Mouse (Mus musculus): ENCODE results near the gene Thada.
"Not testable (repeated sequence)": the region's sequence is repeated elsewhere in the genome, so short reads cannot be mapped to it uniquely, and the experiment has no call there.

Thada gene

DNA sequence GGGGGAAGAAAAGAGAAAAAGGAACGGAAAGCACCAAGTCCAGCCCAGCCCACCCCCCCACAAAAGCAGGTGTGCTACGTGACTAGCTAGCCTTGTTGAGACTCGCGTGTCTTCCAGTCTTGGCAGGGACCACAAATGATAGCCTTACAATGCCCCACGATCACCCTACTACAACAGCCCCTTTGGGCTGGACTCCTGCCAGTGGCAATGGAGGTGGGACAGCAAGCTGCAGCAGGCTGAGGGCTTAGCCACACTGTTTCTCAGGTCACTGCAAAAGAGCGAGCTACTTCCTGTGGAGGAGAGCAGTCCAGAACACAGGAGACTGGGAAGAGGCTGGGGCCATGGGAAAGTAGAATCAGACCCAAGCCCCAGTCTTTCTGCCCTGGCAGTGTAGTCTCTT is 201.7 kb downstream of the Thada start:
- in situ Hi-C loops (cut with MboI, MseI), result no loop called here

DNA sequence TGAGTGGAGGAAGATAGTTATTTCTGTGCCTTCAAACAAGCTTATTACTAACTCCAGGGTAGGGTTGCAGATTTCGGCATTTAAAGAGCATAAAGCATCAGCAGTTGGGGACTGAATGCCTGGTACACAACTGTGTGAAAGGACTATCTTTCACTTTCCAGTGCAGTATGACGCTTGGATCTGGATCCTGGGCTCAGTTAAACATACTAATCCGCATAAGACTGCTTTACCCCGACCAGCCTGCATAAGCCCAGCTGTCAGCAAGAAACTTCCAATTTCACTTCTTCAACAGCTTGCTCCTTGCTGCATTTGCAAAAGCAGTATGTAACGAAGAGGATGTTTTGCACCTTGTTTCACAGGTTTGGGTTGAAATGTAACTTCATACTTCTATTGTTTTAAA is 202.4 kb downstream of the Thada start:
- in situ Hi-C loops (cut with MboI, MseI), result no loop called here

DNA sequence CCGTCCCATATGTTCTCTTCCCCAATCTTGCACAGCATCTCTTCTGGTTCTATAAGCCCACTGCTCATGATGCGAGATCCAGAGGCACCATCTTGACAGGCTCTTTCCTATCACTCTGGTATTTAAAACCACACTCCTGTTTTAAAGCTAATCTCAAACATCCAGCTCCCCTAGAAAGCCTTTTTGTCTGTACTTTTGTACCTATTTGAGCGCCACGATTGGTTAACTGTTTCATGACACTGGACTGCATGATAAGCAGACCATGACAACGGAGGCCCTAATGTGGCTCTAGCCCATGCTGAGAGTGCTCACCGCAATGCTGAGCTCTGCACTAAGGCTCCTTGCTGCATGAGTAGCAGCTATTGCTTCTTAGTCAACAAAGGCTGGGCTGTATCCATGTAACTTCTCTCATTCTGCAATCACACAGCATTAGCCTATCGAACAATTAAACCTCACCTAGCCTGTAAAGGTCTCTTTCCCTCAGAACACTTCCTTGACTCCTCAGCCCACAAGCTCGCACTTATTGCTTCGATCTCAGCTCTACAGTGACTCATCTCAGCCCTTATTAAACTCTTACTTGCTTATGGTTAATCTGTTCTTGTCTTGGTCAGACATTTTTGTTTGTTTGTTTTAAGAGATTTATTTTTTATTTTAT is 203.6 kb downstream of the Thada start:
- in situ Hi-C loops (cut with MboI, MseI), result no loop called here

DNA sequence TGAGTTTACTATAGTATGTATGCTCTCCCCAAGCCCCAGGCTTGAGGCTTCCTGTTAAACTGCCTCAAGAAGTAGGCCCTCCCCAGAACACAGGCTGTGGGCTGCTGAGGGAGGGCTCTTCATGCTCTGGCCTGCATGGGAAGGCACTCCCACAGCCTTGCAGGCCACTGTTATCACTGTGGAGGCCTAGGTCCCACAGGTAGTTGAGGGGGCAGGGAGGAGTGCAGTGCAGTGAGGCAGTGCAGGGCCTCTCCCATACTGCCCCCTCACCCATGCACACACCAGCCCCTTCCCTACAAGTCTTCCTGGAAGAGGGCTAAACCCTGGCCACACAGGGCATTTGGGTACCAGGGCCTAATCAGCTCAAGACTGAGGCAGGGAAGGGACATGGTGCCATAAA is 205.0 kb downstream of the Thada start:
- in situ Hi-C loops (cut with MboI, MseI), result no loop called here

DNA sequence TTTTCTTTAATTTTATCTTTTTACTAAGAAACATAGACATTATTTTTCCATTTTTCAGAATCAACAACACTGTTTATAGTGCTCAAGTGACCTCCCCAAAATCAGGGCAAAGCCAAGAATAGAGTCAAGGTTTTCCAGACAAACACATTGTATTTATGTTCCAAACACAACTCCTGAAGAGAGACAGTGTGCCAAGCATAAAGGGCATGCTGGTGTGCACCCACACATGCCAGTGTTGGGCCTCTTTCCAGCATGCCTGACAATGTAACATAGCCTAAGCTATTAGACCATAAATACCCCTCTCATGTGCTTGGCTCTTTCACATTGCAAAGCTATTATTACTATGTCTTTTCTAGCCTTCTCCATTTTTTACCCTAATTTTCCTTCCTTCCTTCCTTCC is 205.8 kb downstream of the Thada start:
- in situ Hi-C loops (cut with MboI, MseI), result no loop called here

DNA sequence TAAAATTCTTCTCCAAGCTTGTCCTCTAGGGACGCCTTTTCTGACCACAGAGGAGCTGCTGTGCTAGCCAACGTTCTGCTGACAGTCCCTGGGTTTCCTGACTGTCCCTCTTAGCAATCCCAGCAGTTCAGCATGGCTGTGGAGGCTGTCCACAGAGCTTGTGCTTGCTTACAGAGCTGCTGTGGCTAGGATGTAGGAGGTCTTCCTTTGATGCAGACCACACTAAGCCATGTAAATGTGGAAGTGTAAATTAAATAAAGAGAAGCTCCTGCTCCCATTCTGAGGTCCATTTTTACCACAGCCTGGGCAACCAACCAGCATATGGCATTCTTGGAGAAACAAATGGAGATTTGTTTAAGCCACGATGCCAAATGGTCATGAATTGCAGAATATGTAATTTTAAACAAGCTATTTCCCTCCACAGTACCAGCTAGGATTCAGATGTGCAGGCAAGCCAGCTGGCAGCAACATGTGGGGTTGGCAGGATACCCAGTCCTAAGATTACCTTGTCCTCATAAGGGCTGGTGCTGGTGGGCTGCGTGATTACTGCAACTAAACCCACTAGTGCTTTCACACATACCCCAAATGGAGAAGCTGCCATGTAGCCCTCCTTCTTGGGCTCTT is 207.3 kb downstream of the Thada start:
- in situ Hi-C loops (cut with MboI, MseI), result no loop called here

DNA sequence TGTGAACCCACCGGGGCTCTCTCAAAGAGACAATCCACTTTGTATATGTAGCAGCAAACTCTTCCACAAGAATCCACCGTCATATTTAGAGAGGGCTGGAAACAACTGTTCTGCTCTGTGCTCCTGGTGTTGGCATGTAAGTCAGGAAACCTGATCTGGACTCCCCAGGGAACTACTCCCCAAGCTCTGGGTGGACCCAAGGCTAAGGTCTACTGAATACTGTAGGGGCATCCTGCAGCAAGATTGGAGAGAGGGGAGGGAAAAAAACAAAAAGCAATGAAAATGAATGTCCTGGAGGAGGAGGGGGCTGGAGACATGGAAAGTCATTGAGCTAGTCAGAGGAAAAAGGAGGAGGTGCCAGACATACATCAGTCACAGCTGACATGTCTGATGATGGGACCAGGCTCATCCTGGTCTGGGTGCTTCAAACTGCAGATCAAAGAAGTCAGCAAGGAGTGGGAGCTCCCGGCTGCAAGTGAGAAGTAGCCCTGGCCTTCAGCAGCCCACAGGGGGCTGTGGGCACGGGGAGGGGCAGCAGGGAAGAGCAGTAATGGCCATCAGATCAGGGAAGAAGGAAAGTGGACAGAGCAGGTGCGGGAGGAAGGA is 208.0 kb downstream of the Thada start:
- in situ Hi-C loops (cut with MboI, MseI), result no loop called here

DNA sequence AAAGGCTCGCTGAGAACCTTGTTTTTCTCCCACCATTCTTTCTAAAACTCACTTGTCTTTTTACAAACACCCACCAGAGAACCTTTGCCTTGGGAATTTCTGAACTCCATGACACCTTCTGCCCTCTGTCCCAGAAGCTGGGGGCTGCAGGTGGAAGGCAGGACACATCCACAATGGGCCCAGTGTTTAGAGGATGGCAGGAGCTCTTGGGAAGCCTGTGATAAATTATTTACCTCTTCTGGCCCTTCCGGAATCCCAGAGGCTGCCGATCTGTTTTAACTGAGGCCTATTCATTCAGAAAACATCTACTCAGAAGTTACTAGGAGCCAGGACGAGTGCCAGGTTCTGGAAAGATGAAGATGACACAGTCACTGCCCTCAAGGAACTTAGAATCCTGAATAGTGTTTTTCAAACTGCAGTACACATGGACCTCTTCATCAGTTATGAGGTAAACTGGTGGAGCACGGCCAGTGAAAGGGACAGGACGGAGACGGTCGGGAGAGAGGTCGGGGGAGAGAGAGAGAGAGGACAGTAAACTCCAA is 209.7 kb downstream of the Thada start:
- in situ Hi-C loops (cut with MboI, MseI), result no loop called here

DNA sequence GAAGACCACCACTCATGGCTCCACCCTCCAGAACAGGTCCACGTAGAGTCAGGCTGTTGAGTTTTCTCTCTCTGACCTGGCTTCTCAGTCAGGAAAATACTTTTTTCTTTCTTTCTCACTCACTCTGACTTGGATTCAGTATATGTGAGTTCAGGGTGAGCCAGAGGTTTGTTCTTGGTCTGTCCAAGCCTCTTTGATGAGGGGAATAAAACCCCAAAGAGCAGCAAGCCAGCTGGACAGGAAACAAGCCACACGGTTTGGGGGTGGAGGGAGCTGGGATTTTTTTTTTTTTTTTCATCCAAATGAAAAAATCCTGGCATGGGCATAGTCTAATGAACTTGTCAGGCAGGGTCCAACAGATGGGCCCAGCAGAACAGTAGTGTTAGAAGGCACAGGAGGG is 210.2 kb downstream of the Thada start:
- in situ Hi-C loops (cut with MboI, MseI), result no loop called here

DNA sequence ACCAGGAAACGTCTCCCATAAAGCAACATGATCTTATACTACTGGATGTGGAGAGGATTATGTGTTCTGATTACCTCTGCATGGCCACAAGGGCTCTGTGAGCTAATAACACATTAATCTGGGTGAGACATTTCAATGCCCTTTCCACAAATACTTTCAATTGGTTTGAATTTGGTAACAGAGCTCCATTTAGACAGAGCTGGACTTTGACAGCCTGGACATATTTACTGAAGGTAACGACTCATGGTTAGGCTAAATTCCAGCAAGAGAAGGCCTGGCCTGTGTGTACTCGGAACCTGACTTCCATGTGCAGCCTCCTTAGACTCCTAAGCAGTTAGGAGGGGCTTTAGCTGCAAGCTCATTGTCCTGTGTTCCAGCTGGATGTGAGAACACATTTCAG is 214.6 kb downstream of the Thada start:
- in situ Hi-C loops (cut with MboI, MseI), result no loop called here

DNA sequence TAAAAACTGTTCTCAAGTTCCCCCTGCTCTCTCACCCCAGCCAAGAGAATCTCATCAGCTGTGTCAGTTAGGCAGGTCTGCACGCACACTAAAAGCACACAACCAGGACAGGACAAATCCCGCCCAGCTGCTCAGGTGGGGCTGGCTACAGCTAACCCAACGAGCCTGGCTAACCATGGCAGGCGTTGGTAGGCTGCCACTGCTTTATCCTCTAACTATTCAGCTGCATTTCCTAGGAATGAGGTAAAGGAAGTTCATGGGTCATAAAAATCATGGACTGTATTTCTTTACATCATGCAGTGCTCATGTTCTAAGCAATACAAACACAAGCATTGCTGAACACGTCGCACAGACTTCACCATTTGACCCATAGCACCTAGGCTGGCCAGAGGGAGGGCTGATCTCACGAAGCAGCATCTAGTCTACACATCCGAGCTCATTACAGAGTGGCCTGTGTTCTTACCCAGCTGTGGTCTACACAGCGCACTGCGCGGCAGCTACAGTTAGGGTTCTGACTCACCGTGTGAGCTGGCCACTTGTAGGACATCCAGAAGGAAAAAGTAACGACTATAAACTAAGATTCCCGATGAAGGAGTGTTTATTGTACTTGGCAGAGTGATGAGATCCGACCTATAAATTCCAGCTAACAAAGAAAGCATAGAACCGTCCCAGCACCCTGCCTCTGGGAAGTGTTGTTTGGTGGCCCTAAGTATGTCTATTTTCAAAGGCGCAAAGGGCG is 221.7 kb downstream of the Thada start:
- in situ Hi-C loops (cut with MboI, MseI), result no loop called here

DNA sequence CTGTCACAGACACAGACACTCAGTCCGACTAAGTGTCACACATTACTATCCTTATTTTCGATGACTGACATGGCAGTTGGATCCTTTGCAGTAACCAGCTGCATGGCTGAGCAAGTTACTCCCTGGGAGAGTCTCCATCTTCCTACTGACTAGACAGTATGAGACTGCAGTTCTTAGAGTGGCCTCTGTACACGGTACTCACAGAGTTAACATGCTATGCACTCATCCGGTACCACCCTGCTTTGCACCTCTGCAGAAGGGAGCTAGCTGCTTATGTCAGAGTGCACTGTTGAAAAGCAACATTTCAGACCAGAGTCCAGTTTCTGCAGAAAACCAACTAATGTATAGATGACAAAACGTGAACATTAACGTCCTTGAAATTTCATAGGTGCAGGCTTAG is 222.2 kb downstream of the Thada start:
- in situ Hi-C loops (cut with MboI, MseI), result no loop called here

DNA sequence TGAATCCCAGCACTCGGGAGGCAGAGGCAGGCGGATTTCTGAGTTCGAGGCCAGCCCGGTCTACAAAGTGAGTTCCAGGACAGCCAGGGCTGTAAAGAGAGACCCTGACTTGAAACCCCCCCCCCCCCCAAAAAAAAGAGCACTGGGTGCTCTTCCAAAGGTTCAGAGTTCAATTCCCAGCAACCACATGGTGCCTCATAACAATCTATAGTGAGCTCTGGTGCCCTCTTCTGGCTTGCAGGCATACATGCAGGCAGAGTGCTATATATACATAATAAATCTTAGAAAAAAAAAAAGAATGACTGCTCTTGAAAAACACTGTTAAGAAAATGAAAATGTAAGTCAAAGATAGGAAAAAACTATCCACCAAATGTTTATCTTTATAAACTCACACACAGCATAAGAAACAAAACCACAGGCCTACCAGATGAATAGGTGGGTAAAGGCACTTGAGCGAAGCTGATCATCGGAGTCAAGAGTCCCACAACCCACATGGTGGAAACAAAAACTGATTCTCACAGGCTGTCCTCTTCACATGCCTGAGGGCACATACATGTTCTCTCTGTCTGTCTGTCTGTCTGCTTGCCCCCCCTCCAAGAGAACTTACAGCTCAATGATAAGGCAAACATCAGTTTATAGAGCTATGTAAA is 224.6 kb downstream of the Thada start:
- in situ Hi-C loops (cut with MboI, MseI), result no loop called here

DNA sequence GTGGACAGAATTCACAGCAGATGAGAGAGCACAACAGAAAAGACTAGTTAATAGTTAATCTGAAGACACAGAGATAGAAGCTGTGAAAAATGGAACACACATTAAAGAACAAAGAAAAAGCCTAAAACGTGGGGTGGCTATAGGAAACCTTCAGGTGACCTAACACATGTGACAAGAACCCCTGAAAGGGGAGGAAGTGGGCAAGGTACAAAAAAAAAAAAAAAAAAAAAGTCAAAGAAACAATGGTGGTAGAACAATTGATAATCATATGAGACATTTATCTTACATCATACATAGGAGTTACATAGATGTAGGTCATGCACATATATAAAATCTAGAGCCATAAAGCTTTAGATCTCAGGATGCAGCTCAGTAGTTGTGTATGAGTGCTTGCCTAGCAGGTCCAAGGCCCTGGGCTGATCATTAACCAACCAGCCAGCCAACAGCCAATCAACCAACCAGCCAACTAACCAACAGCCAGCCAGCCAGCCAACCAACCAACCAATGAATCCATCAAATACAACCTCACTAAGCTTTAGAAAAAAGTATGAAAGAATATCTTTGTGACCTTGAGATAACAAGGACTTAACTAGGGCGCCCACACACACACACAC is 226.2 kb downstream of the Thada start:
- in situ Hi-C loops (cut with MboI, MseI), result no loop called here

DNA sequence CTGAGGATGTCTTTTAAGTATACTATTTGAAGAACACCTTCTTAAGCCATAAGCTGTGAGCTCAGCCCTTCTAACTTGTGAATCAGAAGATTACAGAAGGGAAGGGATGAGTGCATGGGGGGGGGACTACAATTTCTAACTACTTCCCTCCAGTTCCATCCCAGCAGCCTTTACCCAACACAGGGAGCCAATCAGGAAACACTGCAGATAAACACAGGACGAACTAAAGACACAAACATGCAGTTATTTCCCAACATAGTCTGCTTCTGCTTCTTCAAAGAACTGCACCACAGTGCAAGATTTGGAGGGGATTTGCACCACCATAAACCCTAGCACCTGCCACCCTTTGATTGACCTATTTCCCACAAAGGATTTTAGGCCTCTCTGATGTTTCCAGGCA is 227.8 kb downstream of the Thada start:
- in situ Hi-C loops (cut with MboI, MseI), result no loop called here

DNA sequence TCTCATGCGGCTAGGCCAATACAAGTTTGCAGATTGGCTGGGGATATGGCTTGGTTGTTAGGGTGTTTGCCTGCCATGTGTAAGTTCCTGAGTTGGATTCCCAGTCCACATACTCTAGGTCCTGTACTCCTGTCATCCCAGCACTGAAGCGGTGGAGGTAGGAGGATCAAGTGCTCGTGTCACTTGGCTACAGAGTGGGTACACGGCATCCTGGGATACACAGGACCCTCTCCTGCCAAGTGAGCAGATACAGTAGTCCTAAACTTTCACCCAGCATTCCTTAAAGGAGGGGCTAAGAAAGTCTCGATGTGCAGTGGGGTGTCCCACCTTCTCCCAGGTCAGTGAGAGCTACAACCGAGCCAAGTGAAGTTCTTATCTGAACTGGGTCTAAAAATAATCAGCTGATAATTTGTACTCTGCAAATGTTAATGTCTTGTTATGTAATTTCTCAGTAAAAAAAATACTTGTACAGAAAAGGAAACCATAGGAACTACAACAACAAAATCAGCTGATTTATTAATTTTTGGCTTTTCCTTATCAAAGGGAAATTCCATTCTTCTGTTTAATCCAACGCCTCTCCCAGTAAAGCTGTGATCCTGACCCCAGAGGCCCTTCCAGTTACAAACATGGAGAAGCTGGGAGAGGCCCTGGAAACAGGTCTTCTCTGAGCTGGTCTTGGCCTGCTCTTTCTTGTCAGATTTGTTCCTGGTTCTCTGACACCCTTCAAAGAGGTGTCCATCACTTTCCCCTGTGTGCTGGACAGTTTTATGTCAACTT is 229.0 kb downstream of the Thada start:
- in situ Hi-C loops (cut with MboI, MseI), result no loop called here

DNA sequence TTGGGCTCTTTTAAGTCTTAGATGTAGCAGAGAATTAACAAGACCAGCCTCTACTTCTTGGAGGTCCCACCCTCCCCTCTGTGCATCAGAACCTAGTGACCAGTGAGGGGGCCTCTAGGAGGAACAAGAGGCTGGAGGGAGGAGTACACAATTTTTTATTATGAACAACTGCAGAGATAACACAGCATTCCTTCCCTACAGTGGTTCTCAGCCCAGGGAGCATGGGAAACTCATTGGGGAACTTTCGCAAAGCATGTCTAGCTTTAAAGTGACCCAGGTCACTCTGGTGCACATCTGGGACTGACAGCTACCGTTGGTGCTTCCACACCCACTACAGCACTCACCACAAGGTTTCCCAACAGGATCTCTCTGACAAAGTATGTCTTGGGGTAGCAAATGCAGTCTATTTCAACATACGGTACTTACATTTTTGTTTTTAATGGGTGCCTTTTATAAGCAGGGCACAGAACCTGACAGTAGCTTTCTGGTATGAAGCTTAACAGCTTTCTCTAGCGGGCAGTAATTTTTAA is 230.5 kb downstream of the Thada start:
- in situ Hi-C loops (cut with MboI, MseI), result no loop called here

DNA sequence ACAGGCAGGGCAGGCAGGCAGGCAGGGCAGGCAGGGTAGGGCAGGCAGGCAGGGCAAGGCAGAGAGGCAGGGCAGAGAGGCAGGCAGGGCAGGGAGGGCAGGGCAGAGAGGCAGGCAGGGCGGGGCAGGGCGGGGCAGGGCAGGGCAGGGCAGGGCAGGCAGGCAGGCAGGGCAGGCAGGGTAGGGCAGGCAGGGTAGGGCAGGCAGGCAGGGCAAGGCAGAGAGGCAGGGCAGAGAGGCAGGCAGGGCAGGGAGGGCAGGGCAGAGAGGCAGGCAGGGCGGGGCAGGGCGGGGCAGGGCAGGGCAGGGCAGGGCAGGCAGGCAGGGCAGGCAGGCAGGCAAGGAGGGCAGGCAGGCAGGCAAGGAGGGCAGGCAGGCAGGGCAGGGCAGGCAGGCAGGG is 231.2 kb downstream of the Thada start:
- in situ Hi-C loops (cut with MboI, MseI), result not testable (repeated sequence)

DNA sequence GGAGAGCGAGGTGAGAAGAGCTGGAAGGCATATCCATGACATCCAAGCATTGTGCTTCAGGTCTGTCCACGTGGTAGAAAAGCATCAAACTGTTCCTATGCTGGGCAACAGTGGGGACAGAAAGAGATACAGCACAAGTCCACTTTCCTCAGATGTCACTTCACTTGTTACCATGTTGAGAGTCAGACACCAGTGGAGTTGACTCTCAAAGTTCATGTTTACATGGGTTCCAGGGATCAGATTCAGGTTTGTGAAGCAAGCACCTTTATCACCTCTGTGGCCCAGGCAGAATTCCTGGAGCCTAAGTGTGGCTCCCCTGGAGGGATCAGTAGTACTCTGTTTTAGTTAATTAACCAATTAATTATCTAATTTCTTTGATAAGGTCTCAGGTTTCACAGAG is 232.2 kb downstream of the Thada start:
- in situ Hi-C loops (cut with MboI, MseI), result no loop called here

DNA sequence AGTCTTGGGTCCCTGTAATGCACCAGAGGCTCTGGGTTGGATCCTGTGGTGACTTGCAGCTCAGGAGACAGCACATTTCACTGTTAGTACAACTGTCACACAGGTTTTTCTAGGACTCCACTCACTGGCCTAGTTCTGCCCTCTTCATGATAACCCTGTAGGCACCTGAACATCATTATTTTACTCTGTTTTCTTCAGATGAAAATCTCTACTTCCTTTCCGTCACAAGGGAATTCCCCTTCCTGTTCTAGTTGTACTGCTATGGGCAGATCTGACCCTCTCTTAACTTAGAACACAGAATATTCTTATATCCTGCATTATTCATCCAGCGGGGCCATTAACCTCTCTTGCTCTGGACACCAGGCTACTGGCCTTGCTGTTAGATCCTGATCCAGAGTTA is 234.6 kb downstream of the Thada start:
- in situ Hi-C loops (cut with MboI, MseI), result no loop called here

DNA sequence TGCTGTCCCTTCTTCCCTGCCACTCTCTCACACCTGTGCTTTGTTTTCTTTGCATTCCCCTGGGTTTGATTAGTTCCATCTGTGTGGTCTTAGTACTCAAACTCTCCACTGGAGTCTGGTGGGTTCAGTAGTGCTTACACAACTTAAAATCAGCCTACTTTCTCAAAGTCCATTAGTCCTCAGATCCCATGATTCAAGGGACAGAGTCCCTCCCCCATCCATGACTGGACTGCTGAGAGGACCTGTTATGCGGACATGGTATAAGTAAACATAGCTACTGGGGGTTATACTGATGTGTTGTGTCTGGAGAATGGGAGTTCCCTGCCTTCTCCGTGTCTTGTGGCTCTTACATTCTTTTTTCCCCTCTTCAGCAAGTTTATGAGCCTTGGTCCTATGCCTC is 237.8 kb downstream of the Thada start:
- in situ Hi-C loops (cut with MboI, MseI), result no loop called here

Data from regulatory T cell (primary cell).